Mouse (Mus musculus) liver, adult 2 months (tissue): ENCODE data around the gene Set.

Experiments
- CTCF ChIP-seq: fragments of 200-500 bp; IDR thresholded peaks from 2 replicates; pipeline ENCODE4 v1.5.1; 2011; ENCODE audit warnings: low read depth, low read length, control low read depth
- POLR2A ChIP-seq: fragments of 200-500 bp; IDR thresholded peaks from 2 replicates; pipeline ENCODE4 v1.6.1; 2011; ENCODE audit warnings: low read length, control low read depth; ENCODE audit not compliant: insufficient read depth; ENCODE audit errors: extremely low read depth

GRCm38 (mm10) chr2:30014326-30014966 is 42.7 kb upstream of the Set start:
- TF ChIP-seq CTCF (no peak), POLR2A (no peak)
